Mouse (Mus musculus) layer of hippocampus, adult 18-20 months (tissue): Measurements from ENCODE around the gene Gm14569. TPM values are rescaled to one million over a fixed set of nuclear protein-coding genes. Genes with fewer than 3 reads are reported as not detected.

Experiments used
- DNase-seq, 2 experiments: peaks; one replicate each; pipeline ENCODE4 v3.0.0; 2022; ENCODE audit warnings: low spot score in 2 of 2
- long read RNA-seq: library from polyadenylated mRNA; stranded (forward); transcript quantifications from one replicate; pipeline ENCODE4 v2.0.0, GENCODE M21; 2021
- total RNA-seq, 2 experiments: library from RNA; stranded (reverse); gene quantifications; 2 replicates each; pipeline ENCODE4 v1.2.3; 2021

Gm14569 gene
- total RNA-seq = 1 to 10 TPM; 1.3 to 2.1 TPM
- long read RNA-seq, partial matches to known transcripts = 0 of 1 reads
- long read RNA-seq, other reads (novel, unspliced or antisense) = 1 of 1 reads

DNA sequence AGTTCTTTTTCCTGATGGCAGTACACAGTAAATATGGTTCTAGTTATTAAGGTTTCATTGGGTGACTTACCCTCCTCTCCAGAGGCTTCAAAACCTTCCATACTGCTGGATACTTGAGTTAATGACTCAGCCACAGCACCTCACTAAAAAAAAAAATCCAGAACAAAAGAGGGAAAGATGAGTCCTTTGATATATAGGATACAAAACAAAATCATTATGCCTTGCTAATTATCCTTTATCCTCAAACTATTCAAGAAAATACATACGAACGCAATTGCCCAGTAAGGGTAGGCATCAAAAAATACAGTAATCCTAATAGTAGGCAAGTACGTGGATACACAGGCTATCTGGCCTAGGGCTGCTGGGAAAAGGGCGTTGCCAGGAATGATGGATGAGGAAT, at the start of gene Gm14569:
Gene Gm14569 (minus strand): TSS at position 101 of the 400 bp plus-strand sequence.
- no peak for DNase-seq

GRCm38 (mm10) chrX:36534514-36534913, 42.9 kb upstream of the Gm14569 start:
- DNase-seq = peak; percentile 62 to 83

DNA sequence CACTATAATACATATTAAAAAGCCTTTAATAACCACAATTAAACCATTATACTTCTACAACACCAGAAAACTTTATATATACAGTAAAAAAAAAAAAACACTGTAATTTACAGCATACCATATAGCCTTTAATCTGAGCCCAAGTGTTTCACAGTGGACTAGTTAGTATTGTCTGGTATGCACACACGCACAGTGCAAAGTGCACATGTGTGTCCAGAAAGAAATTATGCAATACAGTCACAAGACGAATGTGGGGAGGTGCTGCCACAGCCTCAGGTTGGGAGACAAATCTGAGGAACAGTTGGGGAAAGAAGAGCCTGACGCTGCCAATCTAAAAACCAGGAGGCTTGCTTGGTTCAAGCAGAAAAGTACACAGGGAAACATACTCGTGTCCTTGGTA, 42.1 kb upstream of the Gm14569 start:
- no peak for DNase-seq

DNA sequence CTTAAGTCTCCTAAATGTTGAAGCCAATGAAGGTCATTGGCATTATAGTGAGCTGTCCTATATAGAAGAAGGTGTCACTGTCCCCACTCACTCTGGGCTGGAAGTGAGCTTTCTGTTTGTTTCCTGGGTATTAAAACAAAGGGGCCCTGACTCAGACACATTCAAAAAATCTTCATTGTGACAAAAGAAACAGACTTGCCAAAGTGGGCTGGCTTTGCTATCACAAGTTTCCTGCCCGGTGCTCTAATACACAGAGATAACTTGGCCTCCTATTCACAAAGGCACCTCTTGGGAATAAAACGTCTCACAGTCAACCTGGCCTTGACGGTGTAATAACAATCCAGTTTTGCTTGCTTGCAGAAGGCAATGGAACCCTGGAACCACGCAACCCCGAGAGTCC, 38.6 kb upstream of the Gm14569 start:
- DNase-seq = no peak

GRCm38 (mm10) chrX:36523729-36524128, 32.1 kb upstream of the Gm14569 start:
- no peak for DNase-seq

DNA sequence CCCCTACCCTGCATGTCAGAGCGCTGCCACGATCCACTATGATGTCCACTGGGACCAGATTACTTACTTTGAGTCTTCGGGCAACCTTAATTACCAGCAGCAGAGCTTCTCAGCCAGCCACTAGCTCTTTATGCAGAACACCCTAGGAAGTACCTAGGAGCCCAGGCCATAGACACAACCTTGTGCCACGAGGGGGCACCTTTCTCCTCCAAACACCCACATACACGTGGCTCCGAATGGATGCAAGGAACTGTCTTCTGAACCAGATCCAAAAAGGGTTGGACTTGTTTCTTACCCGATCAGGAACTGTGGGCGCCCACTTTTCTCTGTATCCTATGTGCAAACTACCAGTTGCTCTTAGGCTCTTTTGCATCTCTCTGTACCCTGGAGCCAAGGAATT, 22.1 kb upstream of the Gm14569 start:
- DNase-seq = no peak

DNA sequence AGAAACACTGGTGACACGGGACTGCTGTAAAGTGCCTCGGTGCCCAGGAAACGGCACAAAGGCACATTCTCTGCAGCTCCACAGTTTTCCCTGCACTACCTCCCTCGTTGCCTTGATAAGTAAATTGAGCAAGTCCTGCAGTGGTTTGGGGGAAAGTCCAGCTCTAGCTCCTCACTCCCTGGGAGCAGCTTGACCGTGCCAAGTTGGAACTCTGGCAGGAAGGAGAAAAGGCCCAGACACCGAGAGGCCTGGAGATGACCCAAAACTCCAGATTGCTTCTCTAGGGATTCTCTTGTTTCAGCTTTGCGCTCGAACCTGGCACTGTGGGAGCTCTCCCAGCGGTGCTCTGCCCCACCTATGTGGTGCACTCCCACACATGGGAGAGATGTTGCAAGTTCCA, 21.6 kb upstream of the Gm14569 start:
- DNase-seq = no peak

DNA sequence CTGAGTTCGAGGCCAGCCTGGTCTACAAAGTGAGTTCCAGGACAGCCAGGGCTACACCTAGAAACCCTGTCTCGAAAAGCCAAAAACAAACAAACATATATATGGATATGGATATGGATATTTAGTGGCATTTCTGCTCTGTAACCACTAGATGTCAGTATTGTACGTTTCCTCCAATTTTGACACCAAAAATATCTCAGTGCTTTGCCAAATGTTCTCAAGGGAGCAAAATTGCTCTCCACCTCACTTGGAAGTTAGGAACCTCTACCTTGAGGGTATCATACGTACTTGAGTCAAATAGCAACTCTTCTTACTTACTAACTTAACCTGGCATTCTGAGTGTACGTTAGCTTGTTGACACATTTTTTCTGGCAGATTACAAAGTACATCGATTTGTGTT, 15.2 kb upstream of the Gm14569 start:
- DNase-seq = peak in 1 of 2 experiments; percentile 1

- DNase-seq = no peak
These were observed 2.1 kb downstream of the Gm14569 start for GRCm38 (mm10) chrX:36489506-36489905.

GRCm38 (mm10) chrX:36487996-36488395, 3.6 kb downstream of the Gm14569 start:
- DNase-seq = no peak

DNA sequence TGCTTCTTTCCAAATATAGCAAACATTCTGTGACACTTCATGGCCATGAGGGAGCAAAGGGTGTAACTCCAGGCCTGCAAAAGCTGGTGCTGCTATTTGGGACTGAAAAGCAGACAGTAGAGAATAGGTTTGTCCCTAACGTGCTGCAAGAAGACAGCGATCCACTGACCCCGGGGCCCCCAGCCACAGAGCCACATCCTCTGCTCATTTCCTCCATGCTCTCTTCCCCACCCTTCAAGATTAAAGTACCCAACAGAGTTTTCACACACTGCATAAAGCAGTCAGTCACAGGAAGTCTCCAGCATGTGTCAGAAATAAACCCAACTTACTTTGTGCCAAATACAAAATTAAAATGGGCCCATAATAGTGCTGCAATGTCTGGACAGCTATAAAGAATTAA, 16.8 kb downstream of the Gm14569 start:
- DNase-seq = no peak

DNA sequence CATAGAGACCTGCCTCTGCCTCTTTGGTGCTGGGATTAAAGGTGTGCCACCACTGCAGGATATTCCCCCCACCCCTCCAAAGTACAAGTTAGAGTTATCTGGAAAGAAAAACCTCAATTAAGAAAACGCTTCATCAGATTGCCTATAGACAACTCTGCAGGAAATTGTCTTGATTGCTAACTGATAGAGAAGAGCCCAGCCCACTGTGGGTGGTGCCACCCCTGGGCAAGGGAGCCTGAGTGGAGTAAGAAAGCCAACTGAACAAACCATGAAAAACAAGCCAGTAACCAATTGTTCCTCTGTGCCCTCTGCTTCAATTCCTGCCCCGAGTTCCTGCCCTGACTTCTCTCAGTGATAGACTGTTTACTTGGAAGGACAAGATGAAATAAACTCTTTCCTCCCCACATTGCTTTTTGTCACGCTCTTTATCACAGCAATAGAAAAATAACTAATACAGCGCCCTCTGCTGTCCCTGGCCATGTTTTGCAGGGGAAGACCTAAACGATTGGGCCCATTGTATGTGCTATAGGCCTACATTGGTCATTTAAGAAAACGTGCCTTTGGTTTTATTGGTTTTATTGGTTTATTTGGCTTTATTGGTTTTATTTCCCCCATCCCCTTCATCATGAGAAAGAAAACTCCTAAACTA, 17.4 kb downstream of the Gm14569 start:
- peak in 1 of 2 experiments; percentile 8 for DNase-seq

DNA sequence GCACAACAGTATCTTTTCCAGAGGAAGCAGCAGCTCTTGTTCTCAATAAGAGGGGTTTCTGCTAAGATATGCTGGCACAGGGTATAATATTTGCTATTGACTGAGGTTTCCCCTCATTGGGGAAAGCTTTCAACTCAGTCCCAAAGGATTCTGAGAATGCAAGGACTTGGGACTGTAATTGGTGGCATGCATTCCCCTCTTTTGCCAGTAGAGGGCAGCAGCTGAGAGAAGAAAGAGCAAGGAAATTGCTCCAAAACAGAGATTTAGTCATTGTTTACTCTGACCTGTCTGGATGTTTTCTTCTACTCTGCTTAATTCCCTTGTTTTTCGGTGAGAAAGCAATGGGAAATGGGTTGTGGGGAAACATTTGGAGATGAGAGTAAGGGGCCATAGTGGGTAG, 35.6 kb downstream of the Gm14569 start:
- DNase-seq = peak in 1 of 2 experiments; percentile 22

GRCm38 (mm10) chrX:36437932-36438331, 53.7 kb downstream of the Gm14569 start:
- no peak for DNase-seq

DNA sequence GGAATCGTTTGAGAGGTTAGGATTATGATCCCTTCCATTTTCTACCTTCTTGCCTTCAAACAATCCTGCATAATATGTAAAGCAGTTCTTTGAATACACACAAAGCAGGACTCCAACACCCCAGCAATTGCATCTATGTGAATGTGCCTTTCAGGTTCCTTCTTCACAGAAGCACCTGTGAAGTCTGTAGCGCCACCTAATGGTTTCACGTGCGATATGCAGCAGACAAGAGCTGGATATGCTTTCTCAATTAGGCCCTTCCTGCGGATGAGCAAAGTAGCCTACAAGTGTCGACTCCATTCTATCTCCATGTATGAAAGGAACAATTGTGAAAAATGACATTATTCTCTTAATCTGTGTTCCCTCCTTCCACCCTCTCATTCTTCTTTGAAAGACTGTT, 56.6 kb downstream of the Gm14569 start:
- DNase-seq = peak in 1 of 2 experiments; percentile 37

DNA sequence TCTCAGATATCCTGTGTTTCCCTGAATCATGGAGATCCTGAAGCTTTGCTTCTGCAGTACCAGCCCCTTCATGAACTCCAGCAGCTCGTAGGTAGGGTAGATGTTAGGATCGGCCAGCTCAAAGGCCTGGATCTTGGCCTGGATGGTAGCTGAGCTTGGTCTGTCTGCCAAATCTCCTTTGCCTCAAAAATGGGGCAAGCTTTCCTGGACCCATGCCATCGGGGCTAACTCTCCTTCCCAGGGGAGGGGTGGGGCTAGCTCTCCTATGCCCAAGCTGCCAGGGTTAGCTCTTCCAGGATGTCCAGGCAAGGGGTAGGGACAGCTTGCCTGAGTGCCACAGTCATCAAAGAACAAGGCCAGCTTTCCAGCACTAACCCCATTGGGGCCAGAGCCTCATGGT, 72.5 kb downstream of the Gm14569 start:
- no peak for DNase-seq

- no peak for DNase-seq
These were observed 89.3 kb downstream of the Gm14569 start for GRCm38 (mm10) chrX:36402316-36402715.

- DNase-seq = no peak
These were observed 90.7 kb downstream of the Gm14569 start, which contains the start of gene Gm6268 for GRCm38 (mm10) chrX:36400980-36401379. TSS of gene Gm6268 (plus strand) at chrX:36401280.

DNA sequence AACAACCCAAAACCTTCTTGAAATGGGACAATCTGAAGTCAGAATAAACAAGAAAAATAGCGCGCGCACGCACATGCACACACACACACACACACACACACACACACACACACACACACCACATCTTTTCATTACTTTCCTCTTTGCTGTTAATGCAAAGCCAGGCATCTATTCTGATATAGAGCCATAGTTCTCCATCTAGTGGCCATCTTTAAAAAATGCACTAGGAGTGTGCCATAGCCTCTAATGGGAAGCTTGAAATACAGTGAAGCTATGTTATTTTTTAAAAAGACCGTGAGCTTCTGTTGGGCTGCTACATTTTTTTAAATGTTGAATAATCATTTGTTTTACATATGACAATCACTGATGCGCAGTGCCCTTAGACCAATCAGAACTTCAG, 98.4 kb downstream of the Gm14569 start:
- DNase-seq = peak in 1 of 2 experiments; percentile 26

- peak in 1 of 2 experiments; percentile 60 for DNase-seq
These were observed 99.0 kb downstream of the Gm14569 start for GRCm38 (mm10) chrX:36392672-36393071.

GRCm38 (mm10) chrX:36390503-36390902, 101.1 kb downstream of the Gm14569 start:
- DNase-seq = no peak

DNA sequence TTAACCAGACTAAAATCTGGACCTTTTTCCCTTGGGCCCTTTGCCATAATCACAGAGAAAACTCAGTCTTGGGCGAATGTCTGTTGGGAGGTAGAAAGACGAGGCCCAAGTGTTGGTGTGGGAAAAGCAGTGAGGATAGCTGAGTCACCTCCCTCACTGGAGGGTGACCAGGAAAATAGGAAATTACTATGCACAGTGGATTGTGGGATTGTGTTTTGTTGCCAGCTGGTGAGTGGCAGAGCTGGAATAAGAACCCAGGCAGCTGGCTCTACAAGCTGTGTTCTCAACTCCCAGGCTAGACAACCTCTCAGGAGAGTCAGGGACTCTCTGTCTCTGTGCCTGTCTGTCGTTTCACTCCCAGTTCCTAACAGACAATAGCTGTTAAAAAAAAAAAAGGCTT, 101.7 kb downstream of the Gm14569 start:
- peak; percentile 80 to 90 for DNase-seq

- DNase-seq = no peak
These were observed 106.3 kb downstream of the Gm14569 start for GRCm38 (mm10) chrX:36385340-36385739.
